Mouse (Mus musculus) cerebellum, adult (tissue): ENCODE data around the gene Lrig1.
A peak's percentile ranks its signal among the peaks of the same experiment; 100 is the strongest.

Source experiments
- ATAC-seq: cut with Nextera tagmentation; 2 replicates; pipeline ENCODE4 v1.9.2; 2017; ENCODE audit warnings: mild to moderate bottlenecking, moderate library complexity, mixed read lengths; ENCODE audit not compliant: insufficient number of reproducible peaks, low FRiP score, low TSS enrichment

Lrig1 gene

GRCm38 (mm10) chr6:94626807-94627206 lies 73.2 kb downstream of the Lrig1 start:
- ATAC-seq = peak; percentile 78

- no peak for ATAC-seq
Measured at GRCm38 (mm10) chr6:94625896-94626295, 74.1 kb downstream of the Lrig1 start.

- ATAC-seq = no peak
Measured at GRCm38 (mm10) chr6:94624543-94624942, 75.4 kb downstream of the Lrig1 start.

GRCm38 (mm10) chr6:94622983-94623382 lies 77.0 kb downstream of the Lrig1 start:
- no peak for ATAC-seq

- no peak for ATAC-seq
Measured at GRCm38 (mm10) chr6:94620801-94621301, 79.1 kb downstream of the Lrig1 start.

- ATAC-seq = no peak
Measured at GRCm38 (mm10) chr6:94620287-94620686, 79.7 kb downstream of the Lrig1 start.

GRCm38 (mm10) chr6:94618671-94619070 lies 81.3 kb downstream of the Lrig1 start:
- ATAC-seq = no peak

GRCm38 (mm10) chr6:94615936-94616335 lies 84.0 kb downstream of the Lrig1 start:
- ATAC-seq = no peak

GRCm38 (mm10) chr6:94614346-94614745 lies 85.6 kb downstream of the Lrig1 start:
- no peak for ATAC-seq

- ATAC-seq = no peak
Measured at GRCm38 (mm10) chr6:94613235-94613895, 86.6 kb downstream of the Lrig1 start.

GRCm38 (mm10) chr6:94604546-94604945 lies 95.4 kb downstream of the Lrig1 start:
- no peak for ATAC-seq

- ATAC-seq = no peak
Measured at GRCm38 (mm10) chr6:94604072-94604471, 95.9 kb downstream of the Lrig1 start.

- no peak for ATAC-seq
Measured at GRCm38 (mm10) chr6:94601811-94602210, 98.1 kb downstream of the Lrig1 start.

GRCm38 (mm10) chr6:94601101-94601500 lies 98.9 kb downstream of the Lrig1 start:
- ATAC-seq = no peak

GRCm38 (mm10) chr6:94599016-94599415 lies 100.9 kb downstream of the Lrig1 start:
- ATAC-seq = no peak

GRCm38 (mm10) chr6:94598421-94598820 lies 101.5 kb downstream of the Lrig1 start:
- no peak for ATAC-seq

- ATAC-seq = no peak
Measured at GRCm38 (mm10) chr6:94596761-94597485, 103.0 kb downstream of the Lrig1 start.

GRCm38 (mm10) chr6:94596051-94596760 lies 103.8 kb downstream of the Lrig1 start:
- no peak for ATAC-seq

- no peak for ATAC-seq
Measured at GRCm38 (mm10) chr6:94595206-94595605, 104.8 kb downstream of the Lrig1 start.

GRCm38 (mm10) chr6:94594711-94595110 lies 105.2 kb downstream of the Lrig1 start:
- no peak for ATAC-seq

GRCm38 (mm10) chr6:94594096-94594665 lies 105.8 kb downstream of the Lrig1 start:
- ATAC-seq = no peak
